Mouse (Mus musculus) midbrain, embryonic 14.5 days (tissue): ENCODE measurements at regions not wholly inside any gene's neighbourhood (a gene's known extent, or its start where the extent isn't known, plus 50 kb on each side); places are given as distances from the start of the nearest gene placed in this dataset.
A peak's percentile ranks its signal among the peaks of the same experiment; 100 is the strongest.

Experiments
- ATAC-seq: fragments of 200-750 bp; cut with Nextera tagmentation; 2 replicates; pipeline ENCODE4 v1.8.0; 2017; ENCODE audit warnings: moderate number of reproducible peaks, moderate library complexity; ENCODE audit not compliant: low FRiP score, low TSS enrichment
- DNase-seq: peaks from one replicate; pipeline ENCODE4 v3.0.0-alpha.2; 2015
- H3K27ac ChIP-seq: fragments of 300-500 bp; sonication (generic); replicated peaks from 2 replicates; pipeline ENCODE4 v1.5.1; 2014; ENCODE audit warnings: mild to moderate bottlenecking, low read depth, low read length, moderate library complexity
- H3K27me3 ChIP-seq: fragments of 300-500 bp; sonication (generic); 2 replicates; pipeline ENCODE4 v1.6.1; 2014; ENCODE audit warnings: low read length, control low read depth, mixed read lengths; ENCODE audit not compliant: control insufficient read depth, insufficient read depth
- H3K36me3 ChIP-seq: fragments of 300-500 bp; sonication (generic); 2 replicates; pipeline ENCODE4 v1.6.1; 2014; ENCODE audit warnings: low read length, control low read depth; ENCODE audit not compliant: control insufficient read depth, insufficient read depth
- H3K4me1 ChIP-seq: fragments of 300-500 bp; sonication (generic); 2 replicates; pipeline ENCODE4 v1.6.1; 2014; ENCODE audit warnings: mild to moderate bottlenecking, antibody characterized with exemption, low read length, control low read depth; ENCODE audit not compliant: control insufficient read depth, insufficient read depth
- H3K4me2 ChIP-seq: fragments of 300-500 bp; sonication (generic); 2 replicates; pipeline ENCODE4 v1.6.1; 2014; ENCODE audit warnings: mild to moderate bottlenecking, low read length, moderate library complexity
- H3K4me3 ChIP-seq: fragments of 300-500 bp; sonication (generic); replicated peaks from 2 replicates; pipeline ENCODE4 v1.5.1; 2014; ENCODE audit warnings: low read depth, low read length
- H3K9ac ChIP-seq: fragments of 300-500 bp; sonication (generic); replicated peaks from 2 replicates; pipeline ENCODE4 v1.6.1; 2014; ENCODE audit warnings: mild to moderate bottlenecking, low read length, moderate library complexity
- H3K9me3 ChIP-seq: fragments of 300-500 bp; sonication (generic); 2 replicates; pipeline ENCODE4 v1.6.1; 2016; ENCODE audit warnings: low read length, control low read depth, mixed read lengths; ENCODE audit not compliant: control insufficient read depth
- WGBS: fragments of 180-500 bp; shearing (Covaris S2); extraction: QIAGEN DNeasy Blood & Tissue Kit; methylation state at CpG from one replicate; pipeline ENCODE4 v1.1.7; 2014; 5-methylcytosine and 5-hydroxymethylcytosine counted together

- ATAC-seq (no peak), DNase-seq (no peak)
- H3K27me3 ChIP-seq: no peaks in the 10 kb centered on the region
- 38% methylated on average over 6 of the region's 6 CpGs for WGBS
- no peak overlapping the region for H3K27ac ChIP-seq
- no peaks in the 10 kb centered on the region for H3K36me3 ChIP-seq
- H3K4me3 ChIP-seq: no peak overlapping the region
- H3K9ac ChIP-seq: no peak overlapping the region
- no peak overlapping the region for H3K4me2 ChIP-seq
- peaks cover 24% of the 10 kb centered on the region for H3K4me1 ChIP-seq
- no peaks in the 10 kb centered on the region for H3K9me3 ChIP-seq
Observed at GRCm38 (mm10) chr9:61470815-61471505, 98.8 kb downstream of the Tle3 start.

- H3K27ac ChIP-seq: peak overlapping the region; percentile 75
- WGBS: 25% methylated on average over 11 of the region's 11 CpGs
- ATAC-seq (peak; percentile 62; the same call in 1 of the 2 replicates), DNase-seq (peak; percentile 46)
- H3K9ac ChIP-seq: no peak overlapping the region
- H3K27me3 ChIP-seq: no peaks in the 10 kb centered on the region
- no peak overlapping the region for H3K4me2 ChIP-seq
- H3K9me3 ChIP-seq: no peaks in the 10 kb centered on the region; the same call in 1 of the 2 replicates
- no peaks in the 10 kb centered on the region for H3K36me3 ChIP-seq
- no peak overlapping the region for H3K4me3 ChIP-seq
- H3K4me1 ChIP-seq: peaks cover 24% of the 10 kb centered on the region
Observed at GRCm38 (mm10) chr9:61468897-61469509, 96.8 kb downstream of the Tle3 start.

- H3K27me3 ChIP-seq: no peaks in the 10 kb centered on the region
- 17% methylated on average over 6 of the region's 6 CpGs for WGBS
- ATAC-seq: peak; percentile 87
- peaks cover 24% of the 10 kb centered on the region for H3K4me1 ChIP-seq
- peak overlapping the region; percentile 75 for H3K27ac ChIP-seq
- peak; percentile 79 for DNase-seq
- no peaks in the 10 kb centered on the region for H3K36me3 ChIP-seq
- no peak overlapping the region for H3K9ac ChIP-seq
- H3K9me3 ChIP-seq: no peaks in the 10 kb centered on the region; the same call in 1 of the 2 replicates
- H3K4me3 ChIP-seq: no peak overlapping the region
- no peak overlapping the region for H3K4me2 ChIP-seq
Observed at GRCm38 (mm10) chr9:61468368-61468848, 96.2 kb downstream of the Tle3 start.
